Mouse (Mus musculus): ENCODE measurements around the gene Gm6657. TPM values are rescaled to one million over a fixed set of nuclear protein-coding genes. Genes with fewer than 3 reads are reported as not detected.

Gm6657 gene
- total and polyA plus RNA-seq, 2 experiments from 2014 or later, result not detected

DNA sequence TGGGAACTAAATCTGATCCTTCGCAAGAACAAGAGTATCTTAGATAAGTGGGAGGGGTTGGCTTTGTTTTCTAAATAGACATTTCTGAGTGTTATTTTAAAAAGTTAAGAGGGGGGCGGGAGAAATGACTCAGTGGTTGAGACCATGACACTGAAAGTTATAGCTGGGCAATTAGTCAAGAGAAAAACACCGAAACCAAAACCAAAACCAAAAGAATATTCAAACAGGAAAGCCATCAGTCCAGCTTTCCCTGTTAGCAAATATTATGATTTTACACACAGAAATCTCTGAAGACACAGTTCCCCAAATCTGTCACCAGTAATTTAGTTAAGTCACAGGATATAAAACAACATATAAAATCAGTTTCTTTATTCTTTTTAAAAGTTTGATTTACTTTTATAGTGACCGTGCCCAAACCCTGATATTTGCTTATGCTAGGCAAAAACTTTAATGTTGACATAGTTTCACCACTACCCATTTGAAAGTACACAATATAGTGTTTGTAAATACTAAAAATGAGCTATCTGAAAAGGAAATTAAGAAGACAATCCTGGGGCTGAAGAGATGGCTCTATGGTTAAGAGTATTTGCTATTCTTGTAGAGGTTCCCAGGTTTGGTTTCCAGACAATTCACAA lies 25.3 kb downstream of the Gm6657 start:
- Histone ChIP-seq H3K4me2 (ENCODE audit: low read depth, low read length) (no peak overlapping the region), H3K27me3 (ENCODE audit: control insufficient read depth, insufficient read depth, low read length) (no peaks in the 10 kb centered on the region), H3K9me3 (replicated peaks; ENCODE audit: control insufficient read depth, low read length) (no peaks in the 10 kb centered on the region), H3K36me3 (replicated peaks; ENCODE audit: control insufficient read depth, insufficient read depth, low read length) (no peaks in the 10 kb centered on the region), H3K9ac (replicated peaks; ENCODE audit: low read depth, low read length) (no peak overlapping the region), H3K4me3 (ENCODE audit: low read depth, low read length) (no peak overlapping the region), H3K27ac (ENCODE audit: low read depth) (no peak overlapping the region), H3K4me1 (ENCODE audit: control insufficient read depth, insufficient read depth) (no peaks in the 10 kb centered on the region)
- no peak for DNase-seq (ENCODE audit: low spot score)
- WGBS, result 77% methylated on average over 4 of the region's 4 CpGs
- TF ChIP-seq CTCF (IDR thresholded peaks at IDR 0.05; ENCODE audit: low read depth) (no peak), EP300 (IDR thresholded peaks at IDR 0.05; ENCODE audit: low read depth) (no peak)
- ATAC-seq (ENCODE audit: insufficient read depth, low read depth), result no peak

DNA sequence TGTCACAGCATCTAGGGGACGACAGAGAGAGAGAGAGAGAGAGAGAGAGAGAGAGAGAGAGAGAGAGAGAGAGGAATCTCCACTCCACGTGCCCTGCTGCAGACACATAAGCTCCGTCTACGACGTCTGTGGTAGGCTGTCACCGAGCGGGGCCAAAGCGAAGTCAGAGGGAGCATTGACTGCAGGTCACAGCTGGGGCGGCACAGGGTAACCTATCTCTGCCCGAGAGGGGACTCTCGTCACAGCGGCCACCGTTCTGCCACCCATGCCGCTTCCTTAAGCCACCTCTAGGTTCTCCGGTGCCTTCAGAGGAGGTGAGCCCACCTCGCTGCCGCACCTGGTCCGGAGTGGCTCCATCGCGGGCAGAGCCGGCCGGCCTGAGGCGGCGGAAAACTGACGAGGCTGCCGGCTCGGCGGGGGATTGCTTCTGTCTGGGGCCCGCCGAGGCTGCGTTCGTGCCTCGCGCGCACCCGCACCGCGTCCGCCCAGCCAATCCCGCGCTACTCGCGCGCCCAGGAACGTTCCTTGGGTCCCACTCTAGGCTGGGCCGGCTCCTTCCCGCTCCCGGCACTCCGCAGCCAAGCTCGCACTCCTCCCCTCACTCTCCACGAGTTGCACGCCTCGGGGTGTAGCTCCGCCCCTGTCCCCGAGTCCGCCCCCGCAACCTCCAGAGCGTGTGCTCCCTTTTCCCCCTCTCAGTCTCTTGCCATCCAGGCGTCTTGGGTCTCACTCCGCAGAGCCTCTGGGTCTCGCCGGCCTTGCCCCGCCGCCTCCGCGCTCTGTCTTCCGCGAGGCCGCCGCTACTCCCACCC lies 31.9 kb downstream of the Gm6657 start, which contains the start of gene Gphn:
Gene Gphn, plus strand, starts transcription at position 673 of the 812 bp plus-strand sequence.
- ATAC-seq (ENCODE audit: insufficient read depth, low read depth) (peak; percentile 91), DNase-seq (ENCODE audit: low spot score) (peak; percentile 87)
- peaks cover 4% of the 10 kb centered on the region; the same call in 1 of the 2 replicates for H3K4me1 ChIP-seq (ENCODE audit: control insufficient read depth, insufficient read depth)
- H3K4me3 ChIP-seq (ENCODE audit: low read depth, low read length), result peak within 1 kb of the TSS; percentile 90
- WGBS, result under 1% methylated on average over 55 of the region's 70 CpGs
- peak within 1 kb of the TSS; percentile 89 for H3K9ac ChIP-seq (replicated peaks; ENCODE audit: low read depth, low read length)
- no peaks in the 10 kb centered on the region for H3K36me3 ChIP-seq (replicated peaks; ENCODE audit: control insufficient read depth, insufficient read depth, low read length)
- TF ChIP-seq CTCF (IDR thresholded peaks at IDR 0.05; ENCODE audit: low read depth) (peak; percentile 0; the same call in 1 of the 2 replicates), EP300 (IDR thresholded peaks at IDR 0.05; ENCODE audit: low read depth) (no peak)
- peak within 1 kb of the TSS; percentile 92 for H3K4me2 ChIP-seq (ENCODE audit: low read depth, low read length)
- H3K27me3 ChIP-seq (ENCODE audit: control insufficient read depth, insufficient read depth, low read length), result no peaks in the 10 kb centered on the region
- H3K27ac ChIP-seq (ENCODE audit: low read depth), result peak within 1 kb of the TSS; percentile 98
- H3K9me3 ChIP-seq (replicated peaks; ENCODE audit: control insufficient read depth, low read length), result no peaks in the 10 kb centered on the region

DNA sequence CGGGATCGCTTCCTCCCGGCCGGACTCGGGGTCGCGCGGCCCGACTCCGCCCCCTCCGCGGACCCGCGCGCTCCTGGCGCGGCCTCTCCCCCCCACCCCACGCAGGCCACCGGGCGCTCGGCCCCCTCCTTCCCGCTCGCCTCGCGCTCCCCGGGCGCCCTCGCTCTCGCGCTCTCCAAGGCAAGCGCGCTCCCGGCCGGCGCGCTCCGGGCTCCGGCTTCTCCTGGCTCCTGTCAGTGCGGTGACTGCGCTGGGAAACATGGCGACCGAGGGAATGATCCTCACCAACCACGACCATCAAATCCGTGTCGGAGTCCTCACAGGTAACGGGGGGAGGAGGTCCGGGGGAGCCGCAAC lies 32.5 kb downstream of the Gm6657 start:
- peak overlapping the region; percentile 98 for H3K27ac ChIP-seq (ENCODE audit: low read depth)
- TF ChIP-seq EP300 (IDR thresholded peaks at IDR 0.05; ENCODE audit: low read depth) (no peak), CTCF (IDR thresholded peaks at IDR 0.05; ENCODE audit: low read depth) (no peak)
- no peaks in the 10 kb centered on the region for H3K9me3 ChIP-seq (replicated peaks; ENCODE audit: control insufficient read depth, low read length)
- 1% methylated on average over 44 of the region's 48 CpGs for WGBS
- H3K36me3 ChIP-seq (replicated peaks; ENCODE audit: control insufficient read depth, insufficient read depth, low read length), result no peaks in the 10 kb centered on the region
- H3K9ac ChIP-seq (replicated peaks; ENCODE audit: low read depth, low read length), result peak overlapping the region; percentile 89
- peak overlapping the region; percentile 90 for H3K4me3 ChIP-seq (ENCODE audit: low read depth, low read length)
- peaks cover 4% of the 10 kb centered on the region; the same call in 1 of the 2 replicates for H3K4me1 ChIP-seq (ENCODE audit: control insufficient read depth, insufficient read depth)
- ATAC-seq (ENCODE audit: insufficient read depth, low read depth) (peak; percentile 86), DNase-seq (ENCODE audit: low spot score) (no peak)
- no peaks in the 10 kb centered on the region for H3K27me3 ChIP-seq (ENCODE audit: control insufficient read depth, insufficient read depth, low read length)
- H3K4me2 ChIP-seq (ENCODE audit: low read depth, low read length), result peak overlapping the region; percentile 92

DNA sequence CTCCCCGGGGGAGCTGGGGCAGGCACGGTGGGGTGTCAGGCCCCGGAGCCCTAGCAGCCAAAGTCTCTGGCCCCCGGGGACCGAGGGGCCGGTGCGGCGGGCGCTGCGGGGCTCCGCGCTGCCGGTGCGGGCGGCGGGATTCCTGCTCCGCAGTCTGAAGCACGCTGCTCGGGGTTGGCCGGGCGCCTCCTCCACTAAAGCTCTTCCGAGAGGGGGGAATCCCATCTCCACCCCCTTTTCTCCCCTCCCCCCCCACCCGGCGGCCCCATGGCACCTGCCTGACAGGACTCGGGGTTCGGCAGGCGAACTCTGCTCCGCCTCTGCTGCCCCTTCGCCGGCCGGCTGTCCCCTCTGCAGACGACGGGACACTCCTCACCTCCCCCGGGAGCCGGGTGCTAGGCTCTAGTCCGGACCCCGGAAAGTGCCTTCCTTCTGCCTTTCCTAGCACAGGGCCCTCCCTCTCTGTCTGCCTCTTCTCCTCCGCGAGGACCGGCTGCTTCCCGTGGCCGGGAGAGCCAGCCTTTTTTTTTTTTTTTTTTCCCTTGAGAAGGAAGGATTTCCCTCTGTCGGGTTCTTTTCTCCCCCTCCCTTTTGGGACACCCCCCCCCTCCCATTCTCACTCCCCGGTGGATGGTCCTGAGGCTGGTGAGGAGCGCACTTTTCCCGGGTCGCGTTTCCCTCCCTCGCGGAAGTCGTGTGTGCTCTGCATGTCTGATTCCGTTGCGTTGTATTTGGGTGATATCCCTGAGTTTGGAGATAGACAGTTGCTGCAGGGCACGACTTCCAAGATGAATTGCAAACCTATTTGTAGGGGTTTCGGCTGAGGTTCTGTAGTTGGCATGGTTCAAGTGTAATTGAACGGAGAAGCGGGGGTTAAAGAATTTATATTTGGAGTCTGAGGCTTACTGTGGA lies 33.2 kb downstream of the Gm6657 start:
- ATAC-seq (ENCODE audit: insufficient read depth, low read depth) (peak; percentile 19), DNase-seq (ENCODE audit: low spot score) (peak; percentile 24)
- Histone ChIP-seq H3K4me1 (ENCODE audit: control insufficient read depth, insufficient read depth) (peaks cover 4% of the 10 kb centered on the region; the same call in 1 of the 2 replicates), H3K9ac (replicated peaks; ENCODE audit: low read depth, low read length) (peak overlapping the region; percentile 89), H3K27me3 (ENCODE audit: control insufficient read depth, insufficient read depth, low read length) (no peaks in the 10 kb centered on the region), H3K27ac (ENCODE audit: low read depth) (peak overlapping the region; percentile 98), H3K4me2 (ENCODE audit: low read depth, low read length) (peak overlapping the region; percentile 92), H3K4me3 (ENCODE audit: low read depth, low read length) (peak overlapping the region; percentile 90), H3K36me3 (replicated peaks; ENCODE audit: control insufficient read depth, insufficient read depth, low read length) (no peaks in the 10 kb centered on the region), H3K9me3 (replicated peaks; ENCODE audit: control insufficient read depth, low read length) (no peaks in the 10 kb centered on the region)
- under 1% methylated on average over 38 of the region's 57 CpGs for WGBS
- TF ChIP-seq EP300 (IDR thresholded peaks at IDR 0.05; ENCODE audit: low read depth) (no peak), CTCF (IDR thresholded peaks at IDR 0.05; ENCODE audit: low read depth) (no peak)

DNA sequence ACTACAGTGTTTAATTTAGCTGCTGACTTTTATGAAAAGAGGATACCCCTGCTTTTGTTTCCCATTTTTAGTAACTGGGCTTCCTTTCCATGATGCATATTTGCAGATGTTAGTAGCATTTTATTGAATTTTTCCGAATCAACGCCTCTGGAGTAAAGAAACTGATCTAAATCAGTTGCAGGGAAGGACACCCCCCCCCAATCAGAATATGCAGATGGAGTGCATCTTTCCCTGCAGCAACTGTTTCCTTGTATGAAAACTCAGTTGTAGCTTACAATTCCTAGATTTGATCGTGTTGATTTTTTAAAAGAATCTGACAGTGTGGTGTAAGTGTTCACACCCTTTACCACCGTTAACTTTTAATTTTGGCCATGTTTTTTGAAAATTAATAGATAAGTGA lies 34.1 kb downstream of the Gm6657 start:
- no peaks in the 10 kb centered on the region for H3K9me3 ChIP-seq (replicated peaks; ENCODE audit: control insufficient read depth, low read length)
- no peak overlapping the region for H3K9ac ChIP-seq (replicated peaks; ENCODE audit: low read depth, low read length)
- no peak overlapping the region for H3K27ac ChIP-seq (ENCODE audit: low read depth)
- peak overlapping the region; percentile 92 for H3K4me2 ChIP-seq (ENCODE audit: low read depth, low read length)
- H3K27me3 ChIP-seq (ENCODE audit: control insufficient read depth, insufficient read depth, low read length), result no peaks in the 10 kb centered on the region
- H3K4me1 ChIP-seq (ENCODE audit: control insufficient read depth, insufficient read depth), result peaks cover 4% of the 10 kb centered on the region; the same call in 1 of the 2 replicates
- TF ChIP-seq EP300 (IDR thresholded peaks at IDR 0.05; ENCODE audit: low read depth), result no peak
- no peak for TF ChIP-seq CTCF (IDR thresholded peaks at IDR 0.05; ENCODE audit: low read depth)
- peak overlapping the region; percentile 90 for H3K4me3 ChIP-seq (ENCODE audit: low read depth, low read length)
- 53% methylated on average over 4 of the region's 4 CpGs for WGBS
- DNase-seq (ENCODE audit: low spot score) (no peak), ATAC-seq (ENCODE audit: insufficient read depth, low read depth) (no peak)
- no peaks in the 10 kb centered on the region for H3K36me3 ChIP-seq (replicated peaks; ENCODE audit: control insufficient read depth, insufficient read depth, low read length)

Data from heart, postnatal 0 days (tissue).